Mouse (Mus musculus) lung, embryonic 16.5 days (tissue): Measurements from ENCODE around the gene Wfdc5. TPM values are rescaled to one million over a fixed set of nuclear protein-coding genes. Genes with fewer than 3 reads are reported as not detected.

Experiments
- ATAC-seq: fragments of 200-750 bp; cut with Nextera tagmentation; 2 replicates; pipeline ENCODE4 v1.8.0; 2017; ENCODE audit warnings: low read depth, mild to moderate bottlenecking, moderate library complexity
- H3K27ac ChIP-seq: fragments of 300-500 bp; sonication (generic); 2 replicates; pipeline ENCODE4 v1.5.1; 2014; ENCODE audit warnings: mild to moderate bottlenecking, control low read depth, low read length
- H3K27me3 ChIP-seq: fragments of 300-500 bp; sonication (generic); 2 replicates; pipeline ENCODE4 v1.6.1; 2014; ENCODE audit warnings: low read depth, low read length, mixed read lengths; ENCODE audit not compliant: control insufficient read depth, insufficient read depth
- H3K36me3 ChIP-seq: fragments of 300-500 bp; sonication (generic); 2 replicates; pipeline ENCODE4 v1.6.1; 2014; ENCODE audit warnings: low read length; ENCODE audit not compliant: control insufficient read depth, insufficient read depth
- H3K4me1 ChIP-seq: fragments of 300-500 bp; sonication (generic); replicated peaks from 2 replicates; pipeline ENCODE4 v1.6.1; 2014; ENCODE audit warnings: low read length, mixed read lengths; ENCODE audit not compliant: control insufficient read depth, insufficient read depth
- H3K4me2 ChIP-seq: fragments of 300-500 bp; sonication (generic); 2 replicates; pipeline ENCODE4 v1.6.1; 2014; ENCODE audit warnings: low read depth, low read length, control low read depth
- H3K4me3 ChIP-seq: fragments of 300-500 bp; sonication (generic); 2 replicates; pipeline ENCODE4 v1.5.1; 2014; ENCODE audit warnings: mild to moderate bottlenecking, low read length, control low read depth
- H3K9ac ChIP-seq: fragments of 300-500 bp; sonication (generic); 2 replicates; pipeline ENCODE4 v1.6.1; 2014; ENCODE audit warnings: low read length, control low read depth
- H3K9me3 ChIP-seq: fragments of 300-500 bp; sonication (generic); 2 replicates; pipeline ENCODE4 v1.6.1; 2016; ENCODE audit warnings: low read length; ENCODE audit not compliant: control insufficient read depth
- WGBS: fragments of 180-500 bp; shearing (Covaris S2); extraction: QIAGEN DNeasy Blood & Tissue Kit; methylation state at CpG from one replicate; pipeline ENCODE4 v1.1.7; 2014; 5-methylcytosine and 5-hydroxymethylcytosine counted together
- polyA plus RNA-seq: library from polyadenylated mRNA; unstranded; fragments of >200 nt; fragmentation: Nextera tagmentation; extraction: Ambion mirVana; gene quantifications from 2 replicates; pipeline ENCODE4 v1.2.1, GENCODE M21; 2015

Gene Wfdc5
- polyA plus RNA-seq, 1 experiment from 2014 or later = not detected

DNA sequence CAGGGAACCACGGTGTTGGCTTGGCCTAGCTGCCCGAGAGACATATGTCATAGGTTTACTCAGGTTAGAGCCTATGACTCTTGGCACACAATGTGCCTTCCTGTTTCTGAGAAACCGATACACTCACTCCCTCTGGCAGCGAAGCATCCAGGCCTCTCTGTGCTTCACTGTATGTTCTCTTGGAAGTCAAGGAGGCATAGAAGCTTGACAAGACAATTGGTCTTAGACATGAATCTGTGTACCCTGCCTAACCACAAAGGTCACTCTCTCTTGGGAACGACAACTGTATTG lies 14.1 kb upstream of the Wfdc5 start:
- Histone ChIP-seq H3K9me3 (no peaks in the 10 kb centered on the region), H3K4me2 (no peak overlapping the region), H3K27ac (no peak overlapping the region), H3K27me3 (no peaks in the 10 kb centered on the region), H3K36me3 (no peaks in the 10 kb centered on the region), H3K9ac (no peak overlapping the region), H3K4me1 (no peaks in the 10 kb centered on the region), H3K4me3 (no peak overlapping the region)
- WGBS = 77% methylated on average over 5 of the region's 5 CpGs
- ATAC-seq = no peak

DNA sequence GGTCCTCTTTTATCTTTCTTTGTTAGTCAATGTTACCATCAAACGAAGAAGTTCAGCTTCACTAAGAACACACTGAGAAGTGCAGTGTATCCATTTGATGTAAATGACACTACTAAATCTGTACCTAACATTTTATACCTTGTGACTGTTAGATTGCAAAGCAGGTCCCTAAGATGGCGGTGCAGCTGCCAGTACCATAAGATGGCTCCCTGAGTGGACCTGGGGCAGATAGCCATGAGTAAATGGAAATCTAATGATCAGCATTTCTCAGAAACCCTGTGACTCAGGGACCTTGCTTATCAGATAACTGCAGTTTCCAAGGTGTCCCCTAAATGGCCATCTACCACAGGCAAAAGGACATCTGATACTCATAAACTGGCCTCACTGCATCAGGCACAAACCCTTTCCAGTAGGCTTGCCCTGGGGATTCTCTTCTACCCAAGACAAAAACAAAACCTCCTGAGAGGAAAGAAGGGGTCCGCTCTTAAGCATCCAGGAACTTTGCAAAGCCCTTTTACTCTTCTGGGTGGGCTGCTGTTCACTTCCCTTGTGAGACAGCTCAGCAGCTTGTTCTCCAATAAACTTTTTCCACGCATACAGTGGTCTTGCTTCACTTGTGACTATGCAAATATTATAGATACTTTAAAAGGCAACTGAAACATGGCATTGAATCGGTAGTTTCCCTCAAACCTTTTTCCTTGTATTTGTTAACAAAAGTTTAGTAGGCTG lies 13.6 kb upstream of the Wfdc5 start:
- H3K27ac ChIP-seq = no peak overlapping the region
- no peak overlapping the region for H3K4me3 ChIP-seq
- no peaks in the 10 kb centered on the region for H3K9me3 ChIP-seq
- H3K4me2 ChIP-seq = no peak overlapping the region
- no peaks in the 10 kb centered on the region for H3K27me3 ChIP-seq
- no peaks in the 10 kb centered on the region for H3K36me3 ChIP-seq
- ATAC-seq = no peak
- no peak overlapping the region for H3K9ac ChIP-seq
- H3K4me1 ChIP-seq = no peaks in the 10 kb centered on the region
- 80% methylated on average over 5 of the region's 5 CpGs for WGBS

DNA sequence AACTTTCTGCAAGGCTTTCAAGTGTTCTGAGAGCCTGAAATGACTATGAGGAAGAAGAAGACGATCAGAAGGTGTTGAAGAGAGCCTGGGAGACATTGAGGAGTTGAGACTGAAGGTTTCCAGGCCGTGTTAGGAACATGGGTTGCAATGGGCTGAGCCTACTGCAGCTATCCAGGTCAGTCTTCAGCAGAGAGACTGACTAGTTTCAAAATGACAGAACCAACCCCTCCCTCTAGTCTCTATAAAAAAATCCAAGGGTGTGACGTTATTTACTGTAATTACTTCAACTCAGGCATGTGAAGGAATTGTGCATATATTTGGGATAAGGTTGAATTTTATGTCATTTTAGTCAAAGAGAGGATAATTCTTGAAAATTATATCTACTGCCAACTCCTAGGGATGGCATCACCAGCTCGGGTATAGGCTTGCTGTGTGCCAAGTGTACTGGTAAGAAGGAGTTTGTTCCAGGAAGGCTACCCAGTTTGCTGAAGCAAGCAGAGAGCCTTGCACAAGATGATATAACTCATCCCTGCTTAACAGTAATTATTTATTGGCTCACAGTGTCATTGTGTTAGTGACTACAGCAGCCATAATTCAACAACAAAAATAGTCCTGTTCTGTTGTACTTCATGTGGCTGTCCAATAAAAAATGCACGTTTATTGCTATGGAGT lies 12.6 kb upstream of the Wfdc5 start:
- no peak overlapping the region for H3K27ac ChIP-seq
- H3K9ac ChIP-seq = no peak overlapping the region
- WGBS = 68% methylated on average over 5 of the region's 5 CpGs
- H3K4me3 ChIP-seq = no peak overlapping the region
- ATAC-seq = no peak
- no peak overlapping the region for H3K4me2 ChIP-seq
- H3K9me3 ChIP-seq = no peaks in the 10 kb centered on the region
- no peaks in the 10 kb centered on the region for H3K27me3 ChIP-seq
- no peaks in the 10 kb centered on the region for H3K36me3 ChIP-seq
- no peaks in the 10 kb centered on the region for H3K4me1 ChIP-seq

DNA sequence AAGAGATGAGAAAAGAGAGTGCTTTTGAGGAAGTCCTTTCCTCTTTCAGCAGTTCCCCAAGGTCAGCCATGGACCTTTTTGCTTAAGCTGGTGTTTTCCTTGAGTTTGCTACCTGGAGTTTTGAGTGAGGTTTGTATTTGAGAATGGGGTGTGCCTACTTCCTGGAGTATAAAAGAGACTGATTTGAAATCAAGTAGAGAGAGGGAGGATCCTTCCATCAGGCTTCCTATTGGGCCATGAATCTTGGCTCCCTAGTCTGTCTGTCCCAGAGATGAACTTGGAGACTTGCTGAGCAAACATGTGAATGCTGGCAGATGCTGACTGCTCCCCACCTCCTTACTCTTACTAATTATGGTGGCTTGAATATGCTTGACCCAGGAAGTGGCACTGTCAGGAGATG lies 9.7 kb upstream of the Wfdc5 start:
- no peak overlapping the region for H3K9ac ChIP-seq
- H3K4me1 ChIP-seq = no peaks in the 10 kb centered on the region
- no peak for ATAC-seq
- H3K4me2 ChIP-seq = no peak overlapping the region
- H3K27me3 ChIP-seq = no peaks in the 10 kb centered on the region
- no peak overlapping the region for H3K27ac ChIP-seq
- no peaks in the 10 kb centered on the region for H3K36me3 ChIP-seq
- no peaks in the 10 kb centered on the region for H3K9me3 ChIP-seq
- no peak overlapping the region for H3K4me3 ChIP-seq

DNA sequence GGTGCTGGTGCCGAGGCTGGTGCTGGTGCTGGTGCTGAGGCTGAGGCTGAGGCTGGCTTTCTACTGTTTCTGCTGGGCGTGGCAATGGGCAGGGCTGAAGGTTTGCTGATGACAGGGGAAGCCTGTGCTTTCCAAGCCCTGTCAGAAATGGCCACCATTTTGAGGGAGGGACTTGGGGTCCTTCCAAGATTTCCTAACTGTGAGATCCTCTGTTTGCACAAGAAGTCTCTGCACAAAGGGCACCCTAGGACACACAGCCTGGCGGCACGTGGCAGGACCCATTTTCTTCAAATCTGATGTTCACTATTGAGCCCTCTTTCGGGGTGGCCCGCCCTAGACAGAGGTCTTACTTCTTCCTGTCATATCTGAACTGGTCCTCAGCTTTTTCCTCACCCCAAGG lies 8.0 kb upstream of the Wfdc5 start, which contains the start of gene Wfdc12:
Wfdc12 (minus strand) TSS at position 33 of the 400 bp plus-strand sequence.
- Histone ChIP-seq H3K4me2 (no peak within 1 kb of the TSS), H3K27me3 (no peaks in the 10 kb centered on the region), H3K9me3 (no peaks in the 10 kb centered on the region), H3K9ac (no peak within 1 kb of the TSS), H3K36me3 (no peaks in the 10 kb centered on the region), H3K4me3 (no peak within 1 kb of the TSS), H3K27ac (no peak within 1 kb of the TSS), H3K4me1 (no peaks in the 10 kb centered on the region)
- WGBS = 80% methylated on average over 6 of the region's 6 CpGs
- no peak; the same call in 1 of the 2 replicates for ATAC-seq

DNA sequence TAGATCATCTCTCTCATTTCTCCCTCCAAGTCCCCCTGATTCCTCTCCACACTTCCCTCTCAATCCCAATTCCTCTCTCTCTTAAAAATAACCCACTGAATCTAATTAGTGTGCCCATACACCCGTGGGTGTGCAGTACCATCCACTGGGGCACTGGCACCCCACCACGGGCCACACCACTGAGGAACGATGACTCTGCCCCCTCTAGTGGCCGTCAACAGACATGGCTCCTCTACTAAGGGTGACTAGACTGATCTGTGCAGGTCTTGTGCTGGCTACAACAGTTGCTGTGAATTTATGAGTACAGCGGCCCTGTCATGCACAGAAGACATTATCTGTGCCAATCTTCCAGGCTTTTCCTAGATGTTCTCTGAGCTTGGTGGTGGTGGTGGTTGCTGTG lies 6.2 kb upstream of the Wfdc5 start:
- no peak overlapping the region for H3K27ac ChIP-seq
- H3K27me3 ChIP-seq = no peaks in the 10 kb centered on the region
- no peaks in the 10 kb centered on the region for H3K9me3 ChIP-seq
- no peaks in the 10 kb centered on the region for H3K4me1 ChIP-seq
- H3K36me3 ChIP-seq = no peaks in the 10 kb centered on the region
- no peak overlapping the region for H3K9ac ChIP-seq
- H3K4me3 ChIP-seq = no peak overlapping the region
- 21% methylated on average over 5 of the region's 5 CpGs for WGBS
- no peak for ATAC-seq
- H3K4me2 ChIP-seq = no peak overlapping the region

DNA sequence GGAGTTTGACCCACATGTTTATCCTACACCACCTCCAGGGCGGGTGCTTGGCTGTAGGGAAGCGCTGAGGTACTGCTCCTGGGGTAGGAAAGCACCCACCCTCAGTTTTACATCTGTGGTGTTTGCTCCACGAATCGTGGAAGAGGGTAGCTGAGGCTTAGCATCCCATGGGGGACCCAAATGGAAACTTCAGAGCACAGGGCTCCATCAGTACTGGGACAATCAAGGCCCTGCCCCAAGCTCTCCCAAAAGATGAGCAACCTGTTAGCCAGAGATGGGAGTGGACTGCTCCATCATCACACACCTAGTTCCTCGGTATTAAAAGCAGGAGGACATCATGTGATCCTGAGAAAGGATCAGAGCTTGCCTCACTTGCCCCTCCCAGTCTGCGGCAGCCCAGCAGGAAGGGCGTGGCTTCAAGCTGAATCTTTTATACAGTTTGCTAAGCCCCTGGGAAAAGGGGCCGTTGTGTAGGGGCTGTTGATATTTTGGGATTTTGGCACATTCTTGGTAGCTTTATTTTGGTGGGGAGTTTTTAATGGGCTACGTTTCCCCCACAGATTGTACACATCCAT lies 1.7 kb upstream of the Wfdc5 start:
- WGBS = 33% methylated on average over 9 of the region's 9 CpGs
- H3K9me3 ChIP-seq = no peaks in the 10 kb centered on the region
- no peak for ATAC-seq
- no peak overlapping the region for H3K4me3 ChIP-seq
- no peak overlapping the region for H3K27ac ChIP-seq
- H3K9ac ChIP-seq = no peak overlapping the region
- 0 out of 2 replicates have a peak overlapping the region, but pooled peaks have one; percentile 8 for H3K4me2 ChIP-seq
- no peaks in the 10 kb centered on the region for H3K27me3 ChIP-seq
- H3K36me3 ChIP-seq = no peaks in the 10 kb centered on the region
- H3K4me1 ChIP-seq = no peaks in the 10 kb centered on the region

DNA sequence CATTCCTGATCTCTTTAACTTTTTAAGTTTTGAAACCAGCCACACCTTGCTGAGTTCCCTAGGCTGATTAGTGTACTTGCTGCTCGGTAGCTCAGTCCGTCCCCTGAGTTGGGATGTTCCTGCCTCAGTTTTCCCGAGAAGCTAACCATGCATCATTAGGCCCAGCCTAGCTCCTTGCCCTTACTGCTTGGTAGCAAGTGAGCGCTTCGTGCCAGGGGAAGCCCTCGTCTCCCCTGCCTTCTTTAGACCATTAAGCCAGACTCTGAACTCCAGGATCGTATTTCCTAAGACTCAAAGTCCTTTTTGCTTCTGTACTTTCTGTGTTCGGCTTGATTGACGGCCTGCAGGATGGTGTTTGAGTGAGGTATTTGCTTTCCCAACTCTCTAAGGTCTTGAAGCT lies 798 bp upstream of the Wfdc5 start:
- peak; percentile 15; the same call in 1 of the 2 replicates for ATAC-seq
- H3K36me3 ChIP-seq = no peaks in the 10 kb centered on the region

DNA sequence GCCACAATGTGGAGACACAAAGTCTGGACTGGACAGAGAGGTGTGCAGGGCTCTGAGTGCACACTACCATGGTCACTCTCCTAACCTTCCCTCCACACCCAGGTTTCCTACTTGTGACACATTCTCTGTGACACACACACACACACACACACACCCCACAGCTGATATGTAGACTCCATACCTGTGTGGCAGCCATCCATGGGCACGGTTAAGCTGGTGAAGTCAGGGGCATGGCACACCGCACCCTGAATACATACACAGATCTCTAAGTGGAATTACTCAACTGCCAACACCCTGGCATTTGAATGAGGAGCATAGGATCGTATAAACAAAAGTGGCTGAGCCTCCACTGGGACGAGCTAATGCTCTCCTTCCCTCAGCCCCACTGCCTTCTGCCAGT lies 1.8 kb downstream of the Wfdc5 start:
- Histone ChIP-seq H3K4me3 (no peak overlapping the region), H3K4me1 (no peaks in the 10 kb centered on the region), H3K27ac (no peak overlapping the region), H3K36me3 (no peaks in the 10 kb centered on the region), H3K9ac (no peak overlapping the region), H3K9me3 (no peaks in the 10 kb centered on the region), H3K27me3 (no peaks in the 10 kb centered on the region), H3K4me2 (no peak overlapping the region)
- ATAC-seq = peak; percentile 29; the same call in 1 of the 2 replicates
- WGBS = 49% methylated on average over 4 of the region's 4 CpGs

More for the DNA sequence above, 798 bp upstream of the Wfdc5 start:
- Histone ChIP-seq H3K4me1 (no peaks in the 10 kb centered on the region), H3K9me3 (no peaks in the 10 kb centered on the region), H3K27ac (no peak overlapping the region), H3K4me2 (no peak overlapping the region), H3K27me3 (no peaks in the 10 kb centered on the region), H3K4me3 (no peak overlapping the region), H3K9ac (no peak overlapping the region)
- 51% methylated on average over 9 of the region's 9 CpGs for WGBS
